ENCODE assay signal across 25 mouse cellular contexts in the genomic region with DNA sequence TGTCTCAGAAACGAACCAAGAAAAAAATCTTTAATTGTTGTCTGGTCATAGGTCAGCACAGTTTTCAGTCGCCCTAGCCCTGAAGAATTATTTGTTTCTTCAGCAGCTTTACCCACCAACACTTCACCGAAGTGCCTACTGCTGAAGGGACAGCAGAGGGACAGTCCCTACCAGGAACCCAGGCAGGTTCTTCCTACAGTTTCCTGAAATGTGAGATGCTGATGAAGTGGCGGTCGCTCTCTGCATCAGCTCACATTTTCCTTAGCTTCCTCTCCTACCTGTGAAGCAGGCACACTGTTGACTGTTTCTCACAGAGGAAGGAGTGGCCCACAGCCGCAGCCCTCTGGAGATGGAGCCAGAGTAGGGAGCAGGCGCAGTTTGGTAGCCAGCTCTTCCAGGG. TPM values are rescaled to one million over a fixed set of nuclear protein-coding genes. Genes with fewer than 3 reads are reported as not detected.
DNase-seq lines count a peak whose midpoint lies in the region; ATAC-seq and TF ChIP-seq lines count a peak whose summit lies in the region.
"Had no signal": no experiment of that assay in that cellular context is flagged by ENCODE, and none has a peak within 500 bp of the region (broad histone marks: within the 10 kb centered on the region; RNA-seq: fewer than 3 reads in every experiment).

No protein-coding gene starts in this region.

- ATAC-seq in intestine, embryonic 16.5 days = no peak
- no peak for ATAC-seq in intestine, postnatal 0 days
- ATAC-seq in midbrain, embryonic 11.5 days (ENCODE audit: low FRiP score) = no peak
- no peak for ATAC-seq in midbrain, postnatal 0 days (ENCODE audit: low FRiP score)
- ATAC-seq in granulocyte monocyte progenitor cell, adult 5-6 weeks (replicated peaks; ENCODE audit: poor library complexity, severe bottlenecking) = no peak
- ATAC-seq: activated CD4-positive, CD25-positive, alpha-beta regulatory T cell, adult 4 months; CD4-positive, CD25-positive, alpha-beta regulatory T cell, adult 4 months; Patski had no signal

- in situ Hi-C loops in CH12.LX (cut with MboI; ENCODE audit: low pct_ligation_motif_present, low pct_unique_long_range_greater_than_20kb, low sequenced_read_pairs) = no loop called here

- TF ChIP-seq EP300 in CH12.LX (IDR thresholded peaks at IDR 0.05; ENCODE audit: low read length) = 0 out of 2 replicates have a peak, but pooled peaks have one; percentile 48

- H3K4me2 ChIP-seq in intestine, embryonic 16.5 days (ENCODE audit: low read depth, low read length) = no peak overlapping the region
- no peak overlapping the region for H3K4me2 ChIP-seq in intestine, postnatal 0 days (replicated peaks; ENCODE audit: low read depth)
- H3K4me2 ChIP-seq in midbrain, embryonic 11.5 days = no peak overlapping the region
- H3K4me2 ChIP-seq in midbrain, postnatal 0 days (ENCODE audit: low read depth, low read length, poor library complexity, severe bottlenecking) = no peak overlapping the region
- peak overlapping the region; percentile 10; the same call in 1 of the 2 replicates for H3K4me2 ChIP-seq in CH12.LX (ENCODE audit: insufficient read depth, low read depth, poor library complexity, severe bottlenecking)

- peak; percentile 64 for DNase-seq in midbrain, embryonic 11.5 days (ENCODE audit: low spot score, missing footprints)
- no peak for DNase-seq in midbrain, postnatal 0 days (ENCODE audit: low spot score)
- DNase-seq in CH12.LX (ENCODE audit: extremely low read depth) = peak; percentile 51
- DNase-seq: adrenal gland, adult 2 months; adrenal gland, adult 8-10 months; adrenal gland, postnatal 10 days; adrenal gland, postnatal 14 days; adrenal gland, postnatal 25 days; adrenal gland, postnatal 36 days; B cell, adult 2 months; cerebellum, adult 11 months; cerebellum, adult 11-12 months; cerebellum, adult 18-20 months; cerebellum, adult 2 months had no signal

- H3K4me1 ChIP-seq in intestine, embryonic 16.5 days (ENCODE audit: control insufficient read depth, insufficient read depth, low read length) = peaks cover 10% of the 10 kb centered on the region; the same call in 1 of the 2 replicates
- no peaks in the 10 kb centered on the region for H3K4me1 ChIP-seq in intestine, postnatal 0 days (replicated peaks; ENCODE audit: control insufficient read depth, insufficient read depth, low read length)
- no peaks in the 10 kb centered on the region for H3K4me1 ChIP-seq in midbrain, embryonic 11.5 days (ENCODE audit: control insufficient read depth, insufficient read depth, low read length)
- H3K4me1 ChIP-seq in midbrain, postnatal 0 days (ENCODE audit: insufficient read depth, low read length) = no peaks in the 10 kb centered on the region
- H3K4me1 ChIP-seq in CH12.LX (ENCODE audit: control insufficient read depth in 1 of 2, insufficient read depth in 2 of 2) = peaks cover 5 to 28% of the 10 kb centered on the region in 2 experiments; a peak in 3 of 4 replicates

- no peak overlapping the region for H3K9ac ChIP-seq in intestine, embryonic 16.5 days (ENCODE audit: low read depth, low read length)
- H3K9ac ChIP-seq in intestine, postnatal 0 days (ENCODE audit: low read depth, low read length) = no peak overlapping the region
- H3K9ac ChIP-seq in midbrain, embryonic 11.5 days (ENCODE audit: low read length) = no peak overlapping the region
- no peak overlapping the region for H3K9ac ChIP-seq in midbrain, postnatal 0 days (replicated peaks; ENCODE audit: low read length, poor library complexity, severe bottlenecking)
- H3K9ac ChIP-seq in CH12.LX (ENCODE audit: insufficient read depth, low read depth) = no peak overlapping the region

- no peak for TF ChIP-seq RAD21 in CH12.LX (IDR thresholded peaks at IDR 0.05; ENCODE audit: low read depth, low read length)

- H3K9me3 ChIP-seq in intestine, embryonic 16.5 days (ENCODE audit: control insufficient read depth, low read length) = no peaks in the 10 kb centered on the region
- H3K9me3 ChIP-seq in intestine, postnatal 0 days (ENCODE audit: control insufficient read depth) = no peaks in the 10 kb centered on the region
- no peaks in the 10 kb centered on the region for H3K9me3 ChIP-seq in midbrain, embryonic 11.5 days (ENCODE audit: control insufficient read depth, low read length)
- no peaks in the 10 kb centered on the region for H3K9me3 ChIP-seq in midbrain, postnatal 0 days (ENCODE audit: low read length)
- no peaks in the 10 kb centered on the region for H3K9me3 ChIP-seq in CH12.LX (replicated peaks; ENCODE audit: low read length)
- H3K9me3 ChIP-seq: G1E had no signal

- TF ChIP-seq POLR2A in CH12.LX (IDR thresholded peaks at IDR 0.05; ENCODE audit: low read depth, low read length) = no peak

- dilution Hi-C loops in CH12.LX (cut with MboI; ENCODE audit: extremely low pct_ligation_motif_present, extremely low pct_unique_long_range_greater_than_20kb, low sequenced_read_pairs) = no loop called here

- H3K27me3 ChIP-seq in intestine, embryonic 16.5 days (replicated peaks; ENCODE audit: control insufficient read depth, insufficient read depth, low read length) = no peaks in the 10 kb centered on the region
- H3K27me3 ChIP-seq in intestine, postnatal 0 days (replicated peaks; ENCODE audit: control insufficient read depth, insufficient read depth, low read length) = no peaks in the 10 kb centered on the region
- H3K27me3 ChIP-seq in midbrain, embryonic 11.5 days (ENCODE audit: control insufficient read depth, insufficient read depth, low read length) = no peaks in the 10 kb centered on the region
- H3K27me3 ChIP-seq in midbrain, postnatal 0 days (ENCODE audit: insufficient read depth, low read length) = no peaks in the 10 kb centered on the region
- no peaks in the 10 kb centered on the region for H3K27me3 ChIP-seq in CH12.LX (replicated peaks)
- H3K27me3 ChIP-seq: Patski had no signal

- peak overlapping the region; percentile 10; the same call in 1 of the 2 replicates for H3K27ac ChIP-seq in intestine, embryonic 16.5 days (ENCODE audit: low read length)
- H3K27ac ChIP-seq in intestine, postnatal 0 days (ENCODE audit: low read depth, low read length) = no peak overlapping the region
- no peak overlapping the region for H3K27ac ChIP-seq in midbrain, embryonic 11.5 days (ENCODE audit: low read depth, low read length)
- H3K27ac ChIP-seq in midbrain, postnatal 0 days (ENCODE audit: low read depth, low read length) = no peak overlapping the region
- H3K27ac ChIP-seq in CH12.LX (ENCODE audit: insufficient read depth, low read depth) = no peak overlapping the region

- WGBS in intestine, embryonic 16.5 days = 51% methylated on average over 7 of the region's 7 CpGs
- WGBS in intestine, postnatal 0 days = 32% methylated on average over 7 of the region's 7 CpGs
- 70% methylated on average over 7 of the region's 7 CpGs for WGBS in midbrain, embryonic 11.5 days
- WGBS in midbrain, postnatal 0 days = 73% methylated on average over 7 of the region's 7 CpGs

- no peaks in the 10 kb centered on the region for H3K36me3 ChIP-seq in intestine, embryonic 16.5 days (ENCODE audit: control insufficient read depth, insufficient read depth, low read length)
- H3K36me3 ChIP-seq in intestine, postnatal 0 days (ENCODE audit: control insufficient read depth, insufficient read depth) = no peaks in the 10 kb centered on the region
- H3K36me3 ChIP-seq in midbrain, embryonic 11.5 days (ENCODE audit: control insufficient read depth, insufficient read depth, low read length) = no peaks in the 10 kb centered on the region
- no peaks in the 10 kb centered on the region for H3K36me3 ChIP-seq in midbrain, postnatal 0 days (ENCODE audit: insufficient read depth, low read length)
- no peaks in the 10 kb centered on the region for H3K36me3 ChIP-seq in CH12.LX (replicated peaks in 1 of 2; ENCODE audit: control insufficient read depth in 1 of 2, insufficient read depth in 1 of 2, low read length in 1 of 2)
- H3K36me3 ChIP-seq: G1E had no signal

- no peaks in the 10 kb centered on the region for H3K79me2 ChIP-seq in CH12.LX (replicated peaks; ENCODE audit: control insufficient read depth, extremely low read depth, insufficient read depth, poor library complexity, severe bottlenecking)

- H3K4me3 ChIP-seq in intestine, embryonic 16.5 days (ENCODE audit: low read length) = no peak overlapping the region
- H3K4me3 ChIP-seq in intestine, postnatal 0 days (ENCODE audit: low read depth, low read length) = no peak overlapping the region
- H3K4me3 ChIP-seq in midbrain, embryonic 11.5 days (ENCODE audit: low read depth, low read length) = no peak overlapping the region
- H3K4me3 ChIP-seq in midbrain, postnatal 0 days (ENCODE audit: low read depth, low read length) = no peak overlapping the region
- H3K4me3 ChIP-seq in CH12.LX (replicated peaks in 1 of 3; ENCODE audit: low read depth in 2 of 3, low read length in 2 of 3, poor library complexity in 1 of 3) = no peak overlapping the region

- TF ChIP-seq CTCF in intestine, postnatal 0 days (IDR thresholded peaks at IDR 0.05; ENCODE audit: low read depth) = no peak
- no peak for TF ChIP-seq CTCF in midbrain, postnatal 0 days (IDR thresholded peaks at IDR 0.05)
- TF ChIP-seq CTCF in CH12.LX (conservative IDR thresholded peaks at IDR 0.05 in 1 of 2, IDR thresholded peaks at IDR 0.05 in 1 of 2; ENCODE audit: low read depth in 2 of 2, low read length in 2 of 2) = no peak

RNA-seq across cellular contexts. Expression of gene Cfb, which starts 3.7 kb away (rescaled TPM):
- 95.8 and 107 TPM in 2 replicates for polyA plus RNA-seq in intestine, embryonic 16.5 days (2015; fragmentation: Nextera tagmentation; extraction: Ambion mirVana)
- 84.8 and 94.9 TPM in 2 replicates for polyA plus RNA-seq in intestine, postnatal 0 days (2015; fragmentation: Nextera tagmentation; extraction: Ambion mirVana)
- polyA plus RNA-seq in midbrain, embryonic 11.5 days (2014; fragmentation: Nextera tagmentation; extraction: Ambion mirVana) = 1.6 and 1.9 TPM in 2 replicates
- total RNA-seq in midbrain, postnatal 0 days (2014; rRNA removed) = 0.09 TPM in 1 of 2 replicates, not detected in the other
- polyA plus RNA-seq in midbrain, postnatal 0 days (2015; fragmentation: Nextera tagmentation; extraction: Ambion mirVana) = 1.0 and 1.9 TPM in 2 replicates
- total RNA-seq in CH12.LX (2012; rRNA removed) (0.25 and 0.34 TPM in 2 replicates), CH12.LX (2014; rRNA removed) (not detected in 2 replicates)
- 3.4 and 5.9 TPM in 2 replicates for polyA plus RNA-seq in CH12.LX (2012; ENCODE audit: insufficient read length, low read depth)
- not detected in 2 replicates for total RNA-seq in granulocyte monocyte progenitor cell, adult 5-6 weeks (2014; fragmentation: Nextera tagmentation)
- not detected in 2 replicates for total RNA-seq in granulocyte monocyte progenitor cell, adult 5-6 weeks (2017)
- total RNA-seq: G1E had no signal
- polyA plus RNA-seq: G1E had no signal

RNA-seq across cellular contexts. Expression of gene Zbtb12, which starts 13.3 kb away (rescaled TPM):
- polyA plus RNA-seq in intestine, embryonic 16.5 days (2015; fragmentation: Nextera tagmentation; extraction: Ambion mirVana) = 1.5 and 1.7 TPM in 2 replicates
- polyA plus RNA-seq in intestine, postnatal 0 days (2015; fragmentation: Nextera tagmentation; extraction: Ambion mirVana) = 0.74 and 1.1 TPM in 2 replicates
- 2.5 and 2.9 TPM in 2 replicates for polyA plus RNA-seq in midbrain, embryonic 11.5 days (2014; fragmentation: Nextera tagmentation; extraction: Ambion mirVana)
- 36.9 and 39.1 TPM in 2 replicates for total RNA-seq in midbrain, postnatal 0 days (2014; rRNA removed)
- 7.0 and 8.1 TPM in 2 replicates for polyA plus RNA-seq in midbrain, postnatal 0 days (2015; fragmentation: Nextera tagmentation; extraction: Ambion mirVana)
- total RNA-seq in CH12.LX (2012; rRNA removed) (6.9 and 9.3 TPM in 2 replicates), CH12.LX (2014; rRNA removed) (2.2 and 2.4 TPM in 2 replicates)
- polyA plus RNA-seq in CH12.LX (2012; ENCODE audit: insufficient read length, low read depth) = 8.0 and 8.5 TPM in 2 replicates
- total RNA-seq in granulocyte monocyte progenitor cell, adult 5-6 weeks (2014; fragmentation: Nextera tagmentation) = 12.2 and 14.2 TPM in 2 replicates
- 13.3 and 15.3 TPM in 2 replicates for total RNA-seq in granulocyte monocyte progenitor cell, adult 5-6 weeks (2017)
- polyA plus RNA-seq: activated CD4-positive, CD25-positive, alpha-beta regulatory T cell, adult 4 months; CD4-positive, CD25-positive, alpha-beta regulatory T cell, adult 4 months had no signal

RNA-seq across cellular contexts. Expression of gene Nelfe, which starts 15.8 kb away (rescaled TPM):
- 104 TPM in 2 replicates for polyA plus RNA-seq in intestine, embryonic 16.5 days (2015; fragmentation: Nextera tagmentation; extraction: Ambion mirVana)
- polyA plus RNA-seq in intestine, postnatal 0 days (2015; fragmentation: Nextera tagmentation; extraction: Ambion mirVana) = 55.7 and 57.8 TPM in 2 replicates
- polyA plus RNA-seq in midbrain, embryonic 11.5 days (2014; fragmentation: Nextera tagmentation; extraction: Ambion mirVana) = 117 and 125 TPM in 2 replicates
- 33.1 and 35.1 TPM in 2 replicates for total RNA-seq in midbrain, postnatal 0 days (2014; rRNA removed)
- polyA plus RNA-seq in midbrain, postnatal 0 days (2015; fragmentation: Nextera tagmentation; extraction: Ambion mirVana) = 57.7 and 60.2 TPM in 2 replicates
- total RNA-seq in CH12.LX (2012; rRNA removed) = 55.6 and 60.0 TPM in 2 replicates
- 38.7 and 39.6 TPM in 2 replicates for total RNA-seq in CH12.LX (2014; rRNA removed)
- polyA plus RNA-seq in CH12.LX (2012; ENCODE audit: insufficient read length, low read depth) = 159 and 177 TPM in 2 replicates
- 53.3 and 54.5 TPM in 2 replicates for total RNA-seq in granulocyte monocyte progenitor cell, adult 5-6 weeks (2014; fragmentation: Nextera tagmentation)
- 37.1 and 57.3 TPM in 2 replicates for total RNA-seq in granulocyte monocyte progenitor cell, adult 5-6 weeks (2017)

RNA-seq across cellular contexts. Expression of gene Gm20547, which starts 15.9 kb away (rescaled TPM):
- polyA plus RNA-seq in intestine, embryonic 16.5 days (2015; fragmentation: Nextera tagmentation; extraction: Ambion mirVana) = not detected in 2 replicates
- polyA plus RNA-seq in intestine, postnatal 0 days (2015; fragmentation: Nextera tagmentation; extraction: Ambion mirVana) = not detected in 2 replicates
- polyA plus RNA-seq in midbrain, embryonic 11.5 days (2014; fragmentation: Nextera tagmentation; extraction: Ambion mirVana) = 0.05 and 0.15 TPM in 2 replicates
- total RNA-seq in midbrain, postnatal 0 days (2014; rRNA removed) = not detected in 2 replicates
- polyA plus RNA-seq in midbrain, postnatal 0 days (2015; fragmentation: Nextera tagmentation; extraction: Ambion mirVana) = 0.10 and 0.25 TPM in 2 replicates
- total RNA-seq in CH12.LX (2012; rRNA removed) = not detected in 2 replicates
- not detected in 2 replicates for total RNA-seq in CH12.LX (2014; rRNA removed)
- polyA plus RNA-seq in CH12.LX (2012; ENCODE audit: insufficient read length, low read depth) = not detected in 2 replicates
- not detected in 2 replicates for total RNA-seq in granulocyte monocyte progenitor cell, adult 5-6 weeks (2014; fragmentation: Nextera tagmentation)
- not detected in 2 replicates for total RNA-seq in granulocyte monocyte progenitor cell, adult 5-6 weeks (2017)
- total RNA-seq: adrenal gland, adult 2 months; adrenal gland, postnatal 14 days; adrenal gland, postnatal 25 days; adrenal gland, postnatal 36 days; adrenal gland, postnatal 4 days; G1E; MEL had no signal
- polyA plus RNA-seq: activated CD4-positive, CD25-positive, alpha-beta regulatory T cell, adult 4 months; brain, embryonic 14.5 days; C2C12; CD4-positive, CD25-positive, alpha-beta regulatory T cell, adult 4 months; G1E; Patski had no signal

RNA-seq across cellular contexts. Expression of gene Skiv2l, which starts 16.0 kb away (rescaled TPM):
- polyA plus RNA-seq in intestine, embryonic 16.5 days (2015; fragmentation: Nextera tagmentation; extraction: Ambion mirVana) = 39.2 and 44.9 TPM in 2 replicates
- polyA plus RNA-seq in intestine, postnatal 0 days (2015; fragmentation: Nextera tagmentation; extraction: Ambion mirVana) = 18.3 and 20.8 TPM in 2 replicates
- 30.7 and 36.2 TPM in 2 replicates for polyA plus RNA-seq in midbrain, embryonic 11.5 days (2014; fragmentation: Nextera tagmentation; extraction: Ambion mirVana)
- 81.5 and 98.8 TPM in 2 replicates for total RNA-seq in midbrain, postnatal 0 days (2014; rRNA removed)
- 45.1 and 50.2 TPM in 2 replicates for polyA plus RNA-seq in midbrain, postnatal 0 days (2015; fragmentation: Nextera tagmentation; extraction: Ambion mirVana)
- total RNA-seq in CH12.LX (2012; rRNA removed) (50.5 and 52.9 TPM in 2 replicates), CH12.LX (2014; rRNA removed) (22.0 and 26.1 TPM in 2 replicates)
- polyA plus RNA-seq in CH12.LX (2012; ENCODE audit: insufficient read length, low read depth) = 35.2 and 44.1 TPM in 2 replicates
- total RNA-seq in granulocyte monocyte progenitor cell, adult 5-6 weeks (2014; fragmentation: Nextera tagmentation) = 31.1 and 48.4 TPM in 2 replicates
- total RNA-seq in granulocyte monocyte progenitor cell, adult 5-6 weeks (2017) = 29.3 and 43.9 TPM in 2 replicates

Comparison
In these comparisons a context has a peak if more than half of its experiments do, and no peak if none do; other contexts are left out.
1. RNA of gene Cfb, which starts 3.7 kb away (polyA plus RNA-seq): 95.8 to 107 TPM in intestine, embryonic 16.5 days and 84.8 to 94.9 TPM in intestine, postnatal 0 days; 3.4 to 5.9 TPM in CH12.LX, 1.6 to 1.9 TPM in midbrain, embryonic 11.5 days and 1.0 to 1.9 TPM in midbrain, postnatal 0 days; every median in the first group is over 10 times any median in the second.